Mouse (Mus musculus): Measurements from ENCODE around the gene Nell1.

Nell1 gene

DNA sequence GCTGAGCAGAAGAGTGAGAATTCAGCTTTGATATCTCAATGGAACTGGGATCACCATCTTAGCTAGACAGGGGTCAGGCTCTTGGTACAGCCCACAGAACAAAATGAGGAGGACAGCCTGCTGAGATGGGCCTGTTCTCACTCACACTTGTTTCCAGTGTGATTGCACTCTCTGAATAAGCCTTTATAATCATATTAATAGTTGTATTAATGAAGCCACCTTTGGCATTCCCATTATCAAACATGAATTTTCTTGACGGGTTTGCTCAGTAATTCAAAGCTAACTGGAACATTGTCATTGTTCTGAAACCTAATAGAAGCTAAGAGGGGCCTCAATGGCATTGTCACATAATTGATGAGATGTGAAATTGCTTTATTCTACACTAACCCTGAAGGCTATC lies 875.6 kb downstream of the Nell1 start:
- DNase-seq (ENCODE audit: low spot score) = peak; percentile 12

DNA sequence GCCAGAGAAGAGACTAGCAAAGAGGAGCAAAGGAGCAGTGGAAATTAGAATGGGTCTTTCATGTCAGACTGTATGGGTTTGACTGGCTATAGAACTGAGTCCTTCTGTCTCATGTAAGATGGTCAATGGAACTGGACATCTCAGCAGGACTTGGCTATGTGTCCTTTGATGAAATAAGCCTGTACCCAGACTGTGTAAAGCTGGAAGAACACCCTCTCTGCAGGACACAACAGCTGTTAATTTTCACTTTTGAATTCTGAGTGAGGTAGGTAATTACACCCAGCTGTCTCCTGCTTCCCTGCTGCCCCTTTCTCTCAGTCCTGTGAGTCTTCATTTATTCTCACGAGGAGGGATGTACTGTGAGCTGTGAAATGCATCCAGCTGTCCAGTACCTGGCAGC lies 895.5 kb downstream of the Nell1 start:
- peak; percentile 16 for DNase-seq (ENCODE audit: low spot score)

- no peak for DNase-seq (ENCODE audit: low spot score)
Observed at GRCm38 (mm10) chr7:50887625-50888024, 913.0 kb downstream of the Nell1 start.

- DNase-seq (ENCODE audit: low spot score) = peak; percentile 33
Observed at GRCm38 (mm10) chr7:50899541-50900088, 925.0 kb downstream of the Nell1 start.
